Mouse (Mus musculus): ENCODE data around the gene Nup62cl.
A peak's percentile ranks its signal among the peaks of the same experiment; 100 is the strongest.

The Nup62cl gene

DNA sequence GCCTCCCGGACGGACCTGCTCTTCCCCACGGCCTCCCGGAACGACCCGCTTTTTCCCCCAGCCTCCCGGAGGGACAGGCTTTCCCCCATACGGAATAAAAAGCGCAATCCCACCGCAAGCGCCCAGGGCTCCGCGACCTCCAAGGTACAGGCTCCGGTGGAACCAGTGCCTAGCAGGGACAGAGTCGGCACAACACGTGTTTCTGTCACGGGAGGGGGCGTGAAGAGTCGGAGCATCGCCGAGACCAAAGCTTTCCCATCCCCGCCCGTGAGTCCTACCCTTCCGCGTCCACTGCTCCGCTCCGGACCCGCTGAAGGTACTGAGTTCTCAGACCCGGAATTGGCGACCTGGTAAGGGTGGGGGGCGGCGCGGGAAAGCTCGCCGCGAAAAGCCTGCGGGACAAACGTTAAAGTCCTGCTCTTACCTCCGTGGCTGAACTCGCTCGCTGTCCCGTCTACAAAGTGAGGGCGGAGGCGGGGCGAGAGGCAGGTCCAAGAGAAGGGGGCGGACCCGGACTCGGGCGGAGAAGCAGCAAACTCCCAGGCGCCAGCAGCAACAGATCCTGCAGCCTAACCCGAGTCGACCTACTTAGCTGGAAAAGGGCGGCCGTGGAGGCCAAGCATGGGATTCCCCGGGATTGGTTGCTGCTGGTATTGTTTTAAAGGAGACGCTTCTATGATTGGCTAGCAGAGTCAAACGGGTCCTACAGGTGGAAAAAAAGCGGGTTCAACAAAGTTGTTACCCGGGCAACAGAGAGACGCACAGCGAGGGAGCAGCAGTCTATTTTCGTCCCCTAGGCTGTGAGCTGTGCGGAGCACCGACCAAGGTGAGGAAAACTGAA lies at the start of gene Nup62cl, which contains the start of gene Pih1h3b:
Gene Nup62cl, minus strand, starts transcription at position 578 of the 841 bp plus-strand sequence.
Gene Pih1h3b, plus strand, starts transcription at position 745 of the 841 bp plus-strand sequence.
- DNase-seq (ENCODE audit: low read depth): no peak

DNA sequence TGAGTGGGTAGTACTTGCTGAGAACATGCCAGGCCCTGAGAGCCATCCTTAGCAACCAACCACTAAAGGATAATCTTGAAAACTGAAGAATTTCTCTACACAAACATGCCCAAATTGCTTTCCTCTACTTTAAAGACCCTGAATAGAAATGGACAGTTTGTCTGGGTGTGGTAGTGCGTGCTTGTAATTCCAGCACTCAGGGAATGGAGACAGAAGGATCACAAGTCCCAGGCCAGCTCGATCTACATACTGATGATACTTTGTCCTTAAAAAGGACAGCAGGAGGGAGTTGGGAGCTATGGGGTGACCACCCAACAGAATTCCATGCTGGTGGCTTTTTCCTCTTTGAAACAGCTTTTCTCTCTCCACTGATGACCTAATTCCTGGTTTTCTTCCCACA lies 31.6 kb upstream of the Nup62cl start:
- no peak for DNase-seq (ENCODE audit: low read depth)

DNA sequence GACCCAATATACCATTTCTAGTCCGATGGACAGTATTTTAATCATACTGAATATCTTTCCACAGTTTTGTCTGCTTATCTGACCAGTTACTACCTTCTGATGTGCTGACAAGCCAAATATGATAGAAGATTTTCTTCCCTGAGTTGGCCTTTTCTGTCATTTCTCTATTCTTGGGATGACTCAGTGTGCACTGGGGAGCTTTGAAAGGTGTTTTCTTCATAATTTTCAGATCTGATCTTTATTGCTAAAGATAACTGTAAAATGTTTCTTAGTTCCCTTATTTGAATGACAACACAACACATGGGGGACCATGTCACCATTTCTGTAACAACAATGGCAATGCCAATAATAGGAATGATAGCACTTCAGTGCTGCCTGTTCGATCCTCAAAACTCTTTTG lies 20.0 kb upstream of the Nup62cl start:
- no peak for DNase-seq (ENCODE audit: low read depth)

DNA sequence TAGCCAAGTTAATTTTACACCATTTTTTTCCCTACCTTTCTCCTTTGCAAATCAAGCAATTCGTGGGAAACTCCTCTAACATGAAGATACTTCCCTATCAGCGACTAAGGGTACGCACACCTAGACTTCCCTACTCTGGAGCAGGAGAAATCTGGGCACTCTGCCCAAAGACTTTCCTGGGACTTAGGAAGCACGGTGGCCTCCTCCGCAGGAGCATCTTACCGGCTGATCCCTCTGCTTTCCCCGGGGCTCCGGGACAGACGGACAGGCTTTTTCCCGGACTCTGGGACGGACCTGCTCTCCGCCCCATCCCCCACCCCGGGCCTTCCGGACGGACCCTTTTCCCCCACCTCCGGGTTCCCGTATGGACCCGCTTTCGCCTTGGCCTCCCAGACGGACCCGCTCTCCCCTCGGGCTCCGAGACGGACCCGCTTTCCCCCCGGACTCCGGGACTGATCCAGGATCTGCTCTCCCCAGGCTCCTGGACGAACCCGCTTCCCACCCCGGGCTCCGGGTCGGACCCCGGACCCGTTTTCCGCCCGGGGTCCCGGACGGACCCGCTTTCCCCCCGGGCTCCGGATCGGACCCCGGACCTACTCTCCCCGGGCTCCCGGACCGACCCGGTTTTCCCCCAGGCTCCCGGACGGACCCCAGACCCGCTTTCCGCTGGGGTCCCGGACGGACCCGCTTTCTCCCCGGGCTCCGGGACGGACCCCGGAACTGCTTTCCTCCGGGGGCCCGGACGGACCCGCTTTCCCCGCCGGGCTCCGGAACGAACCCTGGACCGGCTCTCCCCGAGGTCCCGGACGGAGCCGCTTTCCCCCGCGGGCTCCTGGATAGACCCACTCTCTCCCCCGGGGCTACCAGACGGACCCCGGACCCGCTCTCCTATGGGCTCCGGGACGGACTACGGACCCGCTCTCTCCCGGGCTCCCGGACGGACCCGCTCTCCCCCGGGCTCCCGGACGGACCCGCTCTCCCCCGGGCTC lies 1.3 kb downstream of the Nup62cl start:
- DNase-seq (ENCODE audit: low read depth): no peak

DNA sequence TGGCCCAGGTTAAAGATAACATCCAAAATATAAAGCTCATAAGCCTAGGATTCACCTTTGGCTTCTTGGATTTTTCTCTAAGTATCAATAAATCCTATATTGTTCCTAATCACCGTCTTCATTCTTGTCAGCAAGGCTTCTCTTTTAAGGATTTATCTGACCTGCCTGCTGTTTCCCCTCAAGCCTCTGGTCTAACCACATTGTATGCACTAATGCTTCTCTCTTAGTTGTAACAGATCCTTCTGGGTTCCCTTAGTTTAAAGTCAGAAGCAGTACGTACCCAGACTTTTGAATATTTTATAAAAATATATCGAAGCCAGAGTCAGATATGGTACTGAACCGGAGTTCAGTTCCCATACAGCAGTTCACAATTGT lies 63.8 kb downstream of the Nup62cl start:
- DNase-seq (ENCODE audit: low read depth): no peak

DNA sequence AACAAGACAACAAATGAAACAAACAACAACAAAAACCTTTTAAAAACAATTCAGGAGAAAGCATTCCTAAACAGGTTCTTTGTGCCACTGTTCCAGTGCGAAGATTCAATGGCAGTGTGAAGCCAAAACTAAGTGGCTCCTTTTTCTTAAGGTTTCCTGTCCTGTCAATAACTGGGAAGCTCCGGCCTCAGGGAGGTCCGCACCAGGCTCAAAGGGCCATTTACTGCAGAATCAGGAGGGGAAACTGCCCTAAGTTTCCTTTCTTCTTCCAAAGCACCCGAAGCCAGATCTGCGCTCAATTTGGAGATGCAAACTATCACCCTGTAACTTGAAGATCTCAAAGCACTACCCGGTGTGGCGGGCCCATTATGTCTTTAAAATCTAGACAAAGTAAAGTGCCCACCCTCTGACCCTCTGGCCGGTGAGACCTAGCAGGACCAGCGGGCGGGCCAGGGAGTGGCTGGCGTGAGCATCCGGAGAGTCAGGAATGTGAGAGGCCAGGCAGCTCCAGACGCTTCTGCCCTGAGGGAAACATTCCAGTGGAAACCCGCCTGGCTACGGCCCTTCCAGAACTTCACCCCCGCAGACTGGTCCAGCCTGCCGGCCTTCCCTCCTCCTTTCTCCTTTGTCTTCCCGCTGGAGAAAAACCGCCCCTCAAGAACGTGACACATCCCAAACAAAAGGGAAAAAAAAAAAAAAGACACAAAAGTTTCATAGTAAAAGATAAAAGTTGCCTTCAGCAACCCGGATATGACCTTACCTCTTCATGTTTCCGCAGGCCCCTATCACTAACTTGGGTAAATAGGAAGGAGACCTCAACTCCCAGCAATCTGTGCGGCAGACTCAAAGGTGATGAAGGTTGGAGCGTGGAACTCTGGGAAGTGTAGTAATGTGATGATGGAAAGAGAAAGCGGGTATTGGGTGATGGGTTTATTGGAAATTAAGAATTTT lies 64.5 kb downstream of the Nup62cl start, which contains the start of gene Rbm41:
Gene Rbm41, minus strand, starts transcription at position 856 of the 951 bp plus-strand sequence.
- peak; percentile 58 for DNase-seq (ENCODE audit: low read depth)

DNA sequence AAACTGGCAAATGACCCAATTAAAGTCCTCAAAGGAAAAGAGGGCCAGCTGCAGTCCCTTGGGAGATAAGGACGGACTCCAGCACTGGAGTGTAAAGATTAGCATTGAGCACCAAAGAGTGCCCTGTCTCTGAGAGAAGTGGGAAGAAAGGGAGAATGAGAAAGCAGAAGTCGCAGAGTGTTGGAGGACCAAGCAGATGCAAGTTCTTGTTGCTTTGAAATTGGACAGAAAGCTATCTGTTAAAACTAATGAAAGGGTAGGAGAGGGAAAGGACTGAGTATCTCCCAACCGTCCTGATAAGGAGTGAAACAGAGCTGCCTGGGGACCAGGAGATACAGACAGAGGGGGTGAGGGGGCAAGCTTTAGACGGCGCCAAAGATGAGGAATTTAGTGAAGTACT lies 80.4 kb downstream of the Nup62cl start:
- no peak for DNase-seq (ENCODE audit: low read depth)

Measured in 416B (cell line).